Mouse (Mus musculus) limb, embryonic 14.5 days (tissue): Measurements from ENCODE around the gene Sptb. TPM values are rescaled to one million over a fixed set of nuclear protein-coding genes. Genes with fewer than 3 reads are reported as not detected.

Source experiments
- ATAC-seq: fragments of 200-750 bp; cut with Nextera tagmentation; 2 replicates; pipeline ENCODE4 v1.8.0; 2017; ENCODE audit warnings: low read depth, moderate number of reproducible peaks, moderate TSS enrichment; ENCODE audit not compliant: low FRiP score
- DNase-seq: peaks from one replicate; pipeline ENCODE4 v3.0.0-alpha.2; 2015; ENCODE audit warnings: low spot score
- H3K27ac ChIP-seq: fragments of 300-500 bp; sonication (generic); replicated peaks from 2 replicates; pipeline ENCODE4 v1.5.1; 2014; ENCODE audit warnings: low read depth, mild to moderate bottlenecking, low read length, moderate library complexity, mixed read lengths
- H3K27me3 ChIP-seq: fragments of 300-500 bp; sonication (generic); 2 replicates; pipeline ENCODE4 v1.6.1; 2014; ENCODE audit warnings: low read length, mixed read lengths; ENCODE audit not compliant: control insufficient read depth, insufficient read depth
- H3K36me3 ChIP-seq: fragments of 300-500 bp; sonication (generic); 2 replicates; pipeline ENCODE4 v1.6.1; 2014; ENCODE audit warnings: mild to moderate bottlenecking, low read length, moderate library complexity, mixed read lengths; ENCODE audit not compliant: control insufficient read depth, insufficient read depth
- H3K4me1 ChIP-seq: fragments of 300-500 bp; sonication (generic); 2 replicates; pipeline ENCODE4 v1.6.1; 2014; ENCODE audit warnings: antibody characterized with exemption, low read length, mixed read lengths; ENCODE audit not compliant: control insufficient read depth, insufficient read depth
- H3K4me2 ChIP-seq: fragments of 300-500 bp; sonication (generic); replicated peaks from 2 replicates; pipeline ENCODE4 v1.6.1; 2014; ENCODE audit warnings: low read depth, mild to moderate bottlenecking, low read length, moderate library complexity; ENCODE audit not compliant: severe bottlenecking
- H3K4me3 ChIP-seq: fragments of 300-500 bp; sonication (generic); replicated peaks from 2 replicates; pipeline ENCODE4 v1.5.1; 2014; ENCODE audit warnings: low read length
- H3K9ac ChIP-seq: fragments of 300-500 bp; sonication (generic); 2 replicates; pipeline ENCODE4 v1.6.1; 2014; ENCODE audit warnings: mild to moderate bottlenecking, low read depth, low read length, moderate library complexity; ENCODE audit not compliant: severe bottlenecking
- H3K9me3 ChIP-seq: fragments of 300-500 bp; sonication (generic); 2 replicates; pipeline ENCODE4 v1.6.1; 2016; ENCODE audit warnings: low read length; ENCODE audit not compliant: control insufficient read depth
- POLR2A ChIP-seq: fragments of 200-500 bp; IDR thresholded peaks from 2 replicates; pipeline ENCODE4 v1.8.0; 2012; ENCODE audit warnings: inconsistent platforms, mild to moderate bottlenecking, moderate library complexity, borderline replicate concordance; ENCODE audit not compliant: insufficient read depth, insufficient read length; ENCODE audit errors: extremely low read depth
- whole genome bisulfite sequencing: fragments of 180-500 bp; shearing (Covaris S2); extraction: QIAGEN DNeasy Blood & Tissue Kit; methylation state at CpG from one replicate; pipeline ENCODE4 v1.1.7; 2014; 5-methylcytosine and 5-hydroxymethylcytosine counted together
- polyA plus RNA-seq, 2 experiments: library from polyadenylated mRNA; depleted of rRNA in 1 of 2; stranded (reverse) in 1 of 2; unstranded in 1 of 2; fragments of >200 nt; fragmentation: Nextera tagmentation in 1 of 2; extraction: Ambion mirVana in 1 of 2; gene quantifications; 2 replicates each; pipeline versions ENCODE4 v1.2.1 to v1.2.3; 2012 to 2014

Gene Sptb
- polyA plus RNA-seq, 2 experiments: 1.3 to 1.5 TPM

DNA sequence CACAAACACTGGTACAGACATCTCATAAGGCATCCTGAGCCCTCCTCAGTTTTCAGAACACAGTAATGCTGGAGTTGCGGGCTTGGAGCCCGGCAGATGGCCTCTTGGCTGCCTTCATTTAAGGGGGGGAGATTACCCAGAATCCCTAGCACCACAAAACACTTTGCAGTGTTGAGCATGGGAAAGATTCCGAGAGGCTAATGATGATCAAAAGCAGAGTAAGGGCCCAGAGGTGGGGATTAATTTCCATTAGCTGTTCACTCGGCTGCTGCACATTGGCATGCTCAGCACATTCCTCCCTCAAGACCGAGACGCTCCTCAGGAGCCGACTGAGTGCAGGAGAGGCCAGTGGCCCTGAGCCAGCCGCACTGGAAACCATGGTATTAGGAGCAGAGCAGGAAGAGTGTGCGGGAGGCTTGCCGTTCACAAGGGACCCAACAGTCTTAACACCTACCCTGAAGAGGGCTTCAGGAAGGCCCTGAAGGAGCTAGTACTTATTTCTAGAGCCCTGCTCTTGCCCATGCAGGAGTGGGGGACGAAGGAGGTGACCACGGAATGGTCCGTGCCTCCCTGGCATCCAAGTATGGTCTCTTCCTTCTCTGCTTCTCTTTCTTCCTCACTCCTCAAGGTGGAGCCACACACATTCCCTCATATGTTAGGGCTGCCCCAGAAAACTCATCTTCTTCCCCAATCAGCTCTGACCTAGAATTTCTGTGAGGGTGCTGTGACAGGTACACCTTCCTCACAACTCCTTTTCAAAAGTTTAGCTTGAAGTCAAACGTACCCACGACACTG is 75.3 kb downstream of the Sptb start:
- peak; percentile 75 for ATAC-seq
- no peaks in the 10 kb centered on the region for H3K36me3 ChIP-seq
- H3K27me3 ChIP-seq: no peaks in the 10 kb centered on the region
- H3K4me1 ChIP-seq: peaks cover 15% of the 10 kb centered on the region
- no peak overlapping the region for H3K9ac ChIP-seq
- H3K27ac ChIP-seq: no peak overlapping the region
- no peaks in the 10 kb centered on the region for H3K9me3 ChIP-seq
- H3K4me3 ChIP-seq: no peak overlapping the region
- DNase-seq: peak; percentile 59
- no peak overlapping the region; the same call in 1 of the 2 replicates for H3K4me2 ChIP-seq
- TF ChIP-seq POLR2A: no peak
- WGBS: 40% methylated on average over 15 of the region's 15 CpGs

DNA sequence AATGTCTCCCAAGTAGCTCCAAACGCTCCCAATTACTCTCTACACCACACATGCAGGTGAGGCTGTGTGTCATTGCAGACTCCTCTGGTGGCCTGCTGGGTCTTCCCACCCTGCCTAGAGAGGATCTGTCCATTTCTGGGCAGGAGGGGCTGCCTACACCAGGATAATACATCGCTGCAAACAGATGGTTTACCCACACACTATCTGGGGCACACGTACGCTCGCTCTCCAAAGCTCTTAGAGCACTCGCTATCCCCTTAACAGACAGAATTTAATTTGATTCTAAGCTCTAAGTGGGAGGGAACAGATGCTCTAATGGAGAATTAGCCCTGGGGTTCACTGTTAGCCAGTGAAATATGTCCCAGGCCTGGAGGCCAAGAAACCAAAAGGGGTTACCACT is 87.0 kb downstream of the Sptb start:
- no peak for TF ChIP-seq POLR2A
- ATAC-seq: no peak
- Histone ChIP-seq H3K9me3 (no peaks in the 10 kb centered on the region), H3K4me3 (no peak overlapping the region), H3K9ac (no peak overlapping the region), H3K27ac (no peak overlapping the region), H3K36me3 (no peaks in the 10 kb centered on the region), H3K27me3 (no peaks in the 10 kb centered on the region), H3K4me1 (peaks cover 5% of the 10 kb centered on the region; the same call in 1 of the 2 replicates), H3K4me2 (no peak overlapping the region)
- 78% methylated on average over 6 of the region's 6 CpGs for WGBS
- no peak for DNase-seq

DNA sequence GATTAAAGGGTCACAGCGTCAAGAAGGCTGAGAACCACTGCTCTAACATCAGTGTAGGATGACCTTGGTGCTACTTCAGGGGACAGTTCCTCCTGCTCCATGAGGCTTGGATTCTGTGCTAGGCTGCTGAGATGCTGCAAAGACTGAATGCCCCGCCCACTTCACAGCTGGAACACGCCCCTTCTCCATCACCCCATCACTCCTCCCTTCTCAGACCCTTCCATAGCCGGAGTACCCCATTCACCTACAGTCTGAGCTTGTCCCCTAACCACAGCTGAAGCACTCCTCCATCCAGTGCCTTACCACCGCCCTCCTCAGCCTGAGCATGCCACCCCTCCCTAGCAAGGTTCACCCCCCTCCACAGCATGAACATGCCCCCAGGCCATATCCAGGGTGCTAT is 90.5 kb downstream of the Sptb start:
- H3K4me1 ChIP-seq: peaks cover 15% of the 10 kb centered on the region
- TF ChIP-seq POLR2A: no peak
- H3K27me3 ChIP-seq: no peaks in the 10 kb centered on the region
- no peaks in the 10 kb centered on the region for H3K36me3 ChIP-seq
- no peak overlapping the region for H3K27ac ChIP-seq
- H3K4me3 ChIP-seq: no peak overlapping the region
- H3K9ac ChIP-seq: no peak overlapping the region
- ATAC-seq: no peak
- DNase-seq: no peak
- WGBS: 54% methylated on average over 5 of the region's 5 CpGs
- H3K9me3 ChIP-seq: no peaks in the 10 kb centered on the region
- no peak overlapping the region for H3K4me2 ChIP-seq

GRCm38 (mm10) chr12:76618175-76618574 is 92.2 kb downstream of the Sptb start:
- DNase-seq (no peak), ATAC-seq (no peak)
- 63% methylated on average over 4 of the region's 4 CpGs for WGBS
- no peaks in the 10 kb centered on the region for H3K27me3 ChIP-seq
- no peak overlapping the region for H3K4me2 ChIP-seq
- H3K27ac ChIP-seq: no peak overlapping the region
- TF ChIP-seq POLR2A: no peak
- H3K36me3 ChIP-seq: no peaks in the 10 kb centered on the region
- no peak overlapping the region for H3K4me3 ChIP-seq
- no peak overlapping the region for H3K9ac ChIP-seq
- H3K4me1 ChIP-seq: peaks cover 20% of the 10 kb centered on the region
- no peaks in the 10 kb centered on the region for H3K9me3 ChIP-seq

- peak; percentile 56 for DNase-seq
- H3K27ac ChIP-seq: peak overlapping the region; percentile 66
- 49% methylated on average over 4 of the region's 4 CpGs for WGBS
Observed at GRCm38 (mm10) chr12:76615580-76615937, 94.8 kb downstream of the Sptb start.

More at GRCm38 (mm10) chr12:76615580-76615937, 94.8 kb downstream of the Sptb start:
- ATAC-seq: peak; percentile 49
- Histone ChIP-seq H3K9me3 (no peaks in the 10 kb centered on the region), H3K4me2 (no peak overlapping the region), H3K9ac (no peak overlapping the region), H3K36me3 (no peaks in the 10 kb centered on the region), H3K4me1 (peaks cover 20% of the 10 kb centered on the region), H3K4me3 (no peak overlapping the region), H3K27me3 (no peaks in the 10 kb centered on the region)
- TF ChIP-seq POLR2A: no peak
